Mouse (Mus musculus): ENCODE data around the gene Pnrc1.
A peak's percentile ranks its signal among the peaks of the same experiment; 100 is the strongest.

The Pnrc1 gene

DNA sequence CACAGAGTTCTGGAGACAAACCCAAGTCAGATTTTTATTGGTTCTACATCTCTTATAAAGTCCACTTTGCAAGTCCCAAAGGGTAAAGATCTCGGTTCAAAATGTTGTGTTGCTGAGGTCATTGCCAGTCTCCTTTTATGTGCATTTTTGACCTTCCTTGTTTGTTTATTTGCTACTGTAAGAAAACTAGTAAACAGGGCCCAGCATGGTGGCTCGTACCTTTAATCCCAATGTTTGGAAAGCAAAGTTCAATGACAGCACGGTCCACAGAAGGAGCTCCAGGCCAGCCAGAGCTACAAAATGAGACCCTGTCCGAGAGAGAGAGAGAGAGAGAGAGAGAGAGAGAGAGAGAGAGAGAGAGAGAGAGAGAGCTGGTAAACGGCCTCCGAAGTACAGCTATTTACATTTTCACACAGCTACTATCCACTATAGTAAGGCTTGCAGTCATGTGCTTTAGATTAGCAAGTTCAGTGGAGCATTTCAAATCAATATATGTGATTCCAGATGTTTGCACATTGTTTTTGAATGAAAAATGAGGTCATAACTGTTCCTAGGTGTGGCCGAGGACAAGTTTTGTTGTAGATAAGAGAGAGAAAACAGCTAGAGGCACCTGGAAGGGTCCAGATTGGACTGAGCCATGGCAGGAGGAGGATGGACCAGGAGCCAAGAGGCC, 65.8 kb downstream of the Pnrc1 start:
- DNase-seq (ENCODE audit: low read depth, low spot score): no peak

DNA sequence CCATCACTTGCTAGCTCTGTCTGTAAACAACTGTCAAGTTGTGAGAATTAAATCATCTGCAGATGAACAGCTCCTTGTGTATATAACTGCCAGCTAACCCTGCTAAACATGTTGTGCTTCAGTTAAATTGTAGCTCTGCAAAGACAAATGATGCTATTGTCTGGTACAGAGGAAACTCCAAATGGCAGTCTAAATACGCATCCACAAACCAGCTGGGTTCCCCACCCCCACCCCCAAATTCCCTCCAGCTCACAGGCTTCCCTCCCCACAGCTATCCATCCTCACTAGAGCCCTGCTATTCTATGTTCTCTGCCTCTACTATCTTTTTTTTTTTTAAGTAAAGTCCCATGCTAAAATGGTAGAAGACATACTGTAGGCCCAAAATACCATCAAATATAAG, 68.1 kb downstream of the Pnrc1 start:
- DNase-seq (ENCODE audit: low read depth, low spot score): no peak

DNA sequence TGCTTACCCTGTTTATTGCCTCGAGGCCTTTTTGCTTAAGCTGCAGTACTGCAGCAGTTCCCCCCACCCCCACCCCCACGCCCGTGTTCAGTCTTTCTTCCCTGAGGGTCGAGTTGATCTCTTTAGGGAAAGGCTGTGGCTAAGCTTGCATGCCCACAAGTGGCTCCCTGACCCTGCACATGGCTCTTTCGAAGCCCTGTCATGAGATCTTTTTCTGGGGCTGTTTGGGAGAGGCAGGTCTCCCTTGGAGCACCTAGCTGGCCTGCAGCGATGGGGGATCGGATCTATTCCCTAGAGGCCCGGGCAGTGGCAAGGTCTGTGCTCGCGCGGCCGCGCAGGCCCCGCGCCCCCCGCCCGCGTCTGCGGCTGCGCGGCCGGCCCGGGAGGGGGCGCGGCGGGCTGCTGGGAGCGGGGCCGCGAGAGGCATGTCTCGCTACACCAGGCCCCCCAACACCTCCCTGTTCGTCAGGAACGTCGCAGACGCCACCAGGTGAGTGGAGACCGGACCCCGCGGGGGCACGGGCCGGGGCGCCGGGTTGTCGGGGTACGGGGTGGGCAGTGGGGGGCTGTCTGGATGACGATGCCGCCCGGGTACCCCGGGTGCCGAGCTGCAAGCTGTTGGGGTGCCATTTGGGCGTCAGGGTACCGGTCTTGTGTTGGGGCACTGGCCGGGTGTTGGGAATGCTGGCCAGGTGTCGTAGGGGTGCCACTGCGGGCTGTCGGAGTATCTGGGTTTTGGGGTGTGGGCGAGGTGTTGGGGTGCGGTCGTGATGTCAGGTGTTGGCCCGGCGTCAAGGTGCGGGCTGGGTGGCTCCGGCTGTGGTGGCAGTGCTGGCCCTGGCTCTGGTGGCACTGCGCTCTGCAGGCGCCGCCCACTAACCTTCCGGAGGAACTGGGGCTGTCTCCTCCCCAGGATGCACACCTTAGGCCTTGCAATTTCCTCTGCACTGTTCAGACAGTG, 80.8 kb downstream of the Pnrc1 start, which contains the start of gene Srsf12:
TSS of gene Srsf12 (plus strand) at position 111 of the 961 bp plus-strand sequence.
- peak; percentile 47 for DNase-seq (ENCODE audit: low read depth, low spot score)

DNA sequence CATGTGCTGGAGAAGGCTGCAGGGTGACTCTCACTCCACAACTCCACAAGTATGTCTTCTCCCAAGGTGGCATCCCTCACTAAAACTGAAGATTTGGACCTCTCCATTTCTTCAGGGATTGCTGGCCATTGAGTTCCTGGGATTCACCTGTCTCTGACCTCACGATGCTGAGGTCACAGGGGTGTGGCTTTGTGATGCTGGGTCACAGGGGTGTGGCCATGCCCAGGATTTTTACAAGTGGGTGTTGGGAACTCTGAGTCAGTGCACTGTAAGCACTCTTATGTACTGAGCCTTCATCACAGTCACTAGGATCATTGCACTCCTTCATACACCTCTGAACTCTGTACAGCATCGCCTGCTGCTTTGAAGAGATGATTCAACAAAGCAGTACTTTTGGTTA, 82.4 kb downstream of the Pnrc1 start:
- no peak for DNase-seq (ENCODE audit: low read depth, low spot score)

DNA sequence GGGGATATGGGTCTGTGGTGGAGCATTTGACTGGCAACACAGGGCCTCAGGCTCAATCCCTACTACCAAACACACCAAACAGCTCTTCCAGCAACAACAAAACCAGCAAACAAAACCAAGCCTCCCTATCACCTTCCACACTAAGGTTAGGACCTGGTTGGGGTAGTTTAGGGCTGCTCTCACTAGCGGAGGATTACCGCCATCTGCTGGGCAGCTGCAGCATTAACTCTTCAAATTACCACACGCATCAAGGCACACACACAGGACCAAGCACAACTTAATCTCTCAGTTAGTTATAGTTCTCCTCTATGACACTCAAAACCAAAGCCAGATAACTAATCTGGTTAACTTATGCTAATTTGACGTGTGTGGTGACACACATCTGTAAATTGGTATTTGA, 85.3 kb downstream of the Pnrc1 start:
- peak; percentile 67 for DNase-seq (ENCODE audit: low read depth, low spot score)

DNA sequence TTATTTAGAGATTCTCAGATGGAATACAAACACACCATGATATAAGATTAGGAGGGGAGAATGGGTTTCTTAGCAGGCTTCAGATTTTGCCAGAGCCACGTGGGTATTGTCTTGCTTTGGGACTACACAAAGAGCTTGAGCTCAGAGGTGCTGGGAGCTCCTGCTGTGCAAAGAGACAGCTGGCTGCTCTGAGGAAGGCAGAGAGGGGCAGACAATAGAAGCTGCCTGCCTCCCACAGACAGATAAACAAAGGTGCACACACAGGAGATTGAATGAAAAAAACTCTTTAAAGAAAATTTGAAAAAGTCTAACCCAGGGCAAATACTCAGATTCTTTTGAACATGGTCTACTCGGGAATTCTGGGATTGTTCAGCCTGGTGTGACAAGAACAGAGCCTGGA, 91.8 kb downstream of the Pnrc1 start:
- no peak for DNase-seq (ENCODE audit: low read depth, low spot score)

Data from mesoderm, embryonic 11.5 days (tissue).